Mouse (Mus musculus) R1 (cell line): ENCODE data around the gene Hoxa6.

Experiments used
- DNase-seq: peaks from one replicate; pipeline ENCODE4 v3.0.0-alpha.2; 2018; ENCODE audit warnings: low read depth, low spot score

The Hoxa6 gene

GRCm38 (mm10) chr6:52241001-52241621 is 32.6 kb upstream of the Hoxa6 start:
- no peak for DNase-seq

GRCm38 (mm10) chr6:52240389-52241000 is 32.0 kb upstream of the Hoxa6 start, which contains the start of gene Hoxa10:
TSS of gene Hoxa10 (minus strand) at chr6:52240854.
- peak; percentile 85 for DNase-seq

- DNase-seq, result no peak
These were observed 31.3 kb upstream of the Hoxa6 start for GRCm38 (mm10) chr6:52239625-52240388.

GRCm38 (mm10) chr6:52238976-52239375 is 30.5 kb upstream of the Hoxa6 start:
- no peak for DNase-seq

GRCm38 (mm10) chr6:52238155-52238545 is 29.6 kb upstream of the Hoxa6 start:
- DNase-seq, result no peak

- no peak for DNase-seq
These were observed 29.0 kb upstream of the Hoxa6 start for GRCm38 (mm10) chr6:52237346-52238154.

- DNase-seq, result no peak
These were observed 28.3 kb upstream of the Hoxa6 start for GRCm38 (mm10) chr6:52236806-52237205.

- DNase-seq, result no peak
These were observed 27.3 kb upstream of the Hoxa6 start for GRCm38 (mm10) chr6:52235866-52236265.

- no peak for DNase-seq
These were observed 26.7 kb upstream of the Hoxa6 start for GRCm38 (mm10) chr6:52235267-52235666.

GRCm38 (mm10) chr6:52234428-52235140 is 26.1 kb upstream of the Hoxa6 start:
- peak; percentile 54 for DNase-seq

GRCm38 (mm10) chr6:52233546-52234427 is 25.3 kb upstream of the Hoxa6 start:
- peak; percentile 55 for DNase-seq

- no peak for DNase-seq
These were observed 24.5 kb upstream of the Hoxa6 start for GRCm38 (mm10) chr6:52232984-52233545.

- peak; percentile 83 for DNase-seq
These were observed 24.0 kb upstream of the Hoxa6 start for GRCm38 (mm10) chr6:52232568-52232965.

- peak; percentile 52 for DNase-seq
These were observed 23.5 kb upstream of the Hoxa6 start for GRCm38 (mm10) chr6:52231885-52232567.

- DNase-seq, result peak; percentile 21
These were observed 22.1 kb upstream of the Hoxa6 start, which contains the start of gene Hoxa9 for GRCm38 (mm10) chr6:52230516-52231165. TSS of gene Hoxa9 (minus strand) at chr6:52231089.

GRCm38 (mm10) chr6:52229558-52230416 is 21.3 kb upstream of the Hoxa6 start:
- DNase-seq, result peak; percentile 57
